Mouse (Mus musculus): ENCODE data around the gene Pyroxd1.

DNA sequence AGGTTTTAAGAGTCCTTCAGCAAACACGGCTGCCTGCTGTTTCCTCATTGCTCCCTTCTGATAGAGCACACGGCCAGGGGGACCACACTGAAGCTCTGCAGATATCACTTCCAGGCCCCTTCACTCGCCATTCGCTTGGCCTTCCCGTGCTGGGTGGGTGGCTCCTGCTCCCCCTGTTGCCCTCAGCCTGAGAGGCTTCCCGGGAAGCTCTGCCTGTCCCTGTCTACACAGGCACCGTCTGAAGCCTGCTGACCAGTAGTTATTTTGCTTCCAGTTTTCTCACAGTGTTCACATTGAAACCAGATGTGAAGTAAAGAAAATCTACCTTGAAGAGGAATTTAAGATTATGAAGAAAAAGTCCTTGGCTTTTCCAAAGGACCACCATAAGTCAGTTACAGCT is 11.7 kb downstream of the Pyroxd1 start:
- TF ChIP-seq CTCF (IDR thresholded peaks at IDR 0.05; ENCODE audit: extremely low read depth, insufficient read depth, insufficient read length, insufficient replicate concordance) (no peak), POLR2A (IDR thresholded peaks at IDR 0.05; ENCODE audit: low read depth, low read length) (no peak)
